Mouse (Mus musculus) lung, postnatal 0 days (tissue): ENCODE results near the gene Nudt2. TPM values are rescaled to one million over a fixed set of nuclear protein-coding genes. Genes with fewer than 3 reads are reported as not detected.
A peak's percentile ranks its signal among the peaks of the same experiment; 100 is the strongest.
"Not testable (repeated sequence)": the region's sequence is repeated elsewhere in the genome, so short reads cannot be mapped to it uniquely, and the experiment has no call there.

ENCODE experiments used
- ATAC-seq: fragments of 200-750 bp; cut with Nextera tagmentation; 2 replicates; pipeline ENCODE4 v1.8.0; 2017; ENCODE audit warnings: moderate library complexity
- DNase-seq: peaks from one replicate; pipeline ENCODE4 v3.0.0-alpha.2; 2016; ENCODE audit warnings: low spot score
- H3K27ac ChIP-seq: fragments of 300-500 bp; sonication (generic); 2 replicates; pipeline ENCODE4 v1.5.1; 2014; ENCODE audit warnings: antibody characterized with exemption, mild to moderate bottlenecking, low read length, mixed read lengths
- H3K27me3 ChIP-seq: fragments of 300-500 bp; sonication (generic); replicated peaks from 2 replicates; pipeline ENCODE4 v1.6.1; 2014; ENCODE audit warnings: low read length, mixed read lengths; ENCODE audit not compliant: insufficient read depth
- H3K36me3 ChIP-seq: fragments of 300-500 bp; sonication (generic); 2 replicates; pipeline ENCODE4 v1.6.1; 2014; ENCODE audit warnings: low read length, mixed read lengths; ENCODE audit not compliant: insufficient read depth
- H3K4me1 ChIP-seq: fragments of 300-500 bp; sonication (generic); 2 replicates; pipeline ENCODE4 v1.6.1; 2014; ENCODE audit warnings: antibody characterized with exemption, low read depth, low read length, mixed read lengths; ENCODE audit not compliant: insufficient read depth
- H3K4me2 ChIP-seq: fragments of 300-500 bp; sonication (generic); replicated peaks from 2 replicates; pipeline ENCODE4 v1.6.1; 2014; ENCODE audit warnings: low read depth, mild to moderate bottlenecking, low read length, moderate library complexity, mixed read lengths
- H3K4me3 ChIP-seq: fragments of 300-500 bp; sonication (generic); 2 replicates; pipeline ENCODE4 v1.5.1; 2014; ENCODE audit warnings: low read depth, low read length
- H3K9ac ChIP-seq: fragments of 300-500 bp; sonication (generic); replicated peaks from 2 replicates; pipeline ENCODE4 v1.6.1; 2014; ENCODE audit warnings: low read depth, mild to moderate bottlenecking
- H3K9me3 ChIP-seq: fragments of 300-500 bp; sonication (generic); 2 replicates; pipeline ENCODE4 v1.6.1; 2016; ENCODE audit warnings: low read length, mixed read lengths
- CTCF ChIP-seq: IDR thresholded peaks from 2 replicates; pipeline ENCODE4 v1.5.1; 2016; ENCODE audit warnings: antibody characterized with exemption, mild to moderate bottlenecking
- EP300 ChIP-seq: IDR thresholded peaks from 2 replicates; pipeline ENCODE4 v1.6.1; 2016; ENCODE audit warnings: antibody characterized with exemption, mild to moderate bottlenecking, control low read depth
- WGBS: fragments of 180-500 bp; shearing (Covaris S2); extraction: QIAGEN DNeasy Blood & Tissue Kit; methylation state at CpG from one replicate; pipeline ENCODE4 v1.1.7; 2014; 5-methylcytosine and 5-hydroxymethylcytosine counted together
- polyA plus RNA-seq: library from polyadenylated mRNA; unstranded; fragments of >200 nt; fragmentation: Nextera tagmentation; extraction: Ambion mirVana; gene quantifications from 2 replicates; pipeline ENCODE4 v1.2.1, GENCODE M21; 2015

Nudt2 gene
- 23.7 and 28.5 TPM in 2 replicates for polyA plus RNA-seq

DNA sequence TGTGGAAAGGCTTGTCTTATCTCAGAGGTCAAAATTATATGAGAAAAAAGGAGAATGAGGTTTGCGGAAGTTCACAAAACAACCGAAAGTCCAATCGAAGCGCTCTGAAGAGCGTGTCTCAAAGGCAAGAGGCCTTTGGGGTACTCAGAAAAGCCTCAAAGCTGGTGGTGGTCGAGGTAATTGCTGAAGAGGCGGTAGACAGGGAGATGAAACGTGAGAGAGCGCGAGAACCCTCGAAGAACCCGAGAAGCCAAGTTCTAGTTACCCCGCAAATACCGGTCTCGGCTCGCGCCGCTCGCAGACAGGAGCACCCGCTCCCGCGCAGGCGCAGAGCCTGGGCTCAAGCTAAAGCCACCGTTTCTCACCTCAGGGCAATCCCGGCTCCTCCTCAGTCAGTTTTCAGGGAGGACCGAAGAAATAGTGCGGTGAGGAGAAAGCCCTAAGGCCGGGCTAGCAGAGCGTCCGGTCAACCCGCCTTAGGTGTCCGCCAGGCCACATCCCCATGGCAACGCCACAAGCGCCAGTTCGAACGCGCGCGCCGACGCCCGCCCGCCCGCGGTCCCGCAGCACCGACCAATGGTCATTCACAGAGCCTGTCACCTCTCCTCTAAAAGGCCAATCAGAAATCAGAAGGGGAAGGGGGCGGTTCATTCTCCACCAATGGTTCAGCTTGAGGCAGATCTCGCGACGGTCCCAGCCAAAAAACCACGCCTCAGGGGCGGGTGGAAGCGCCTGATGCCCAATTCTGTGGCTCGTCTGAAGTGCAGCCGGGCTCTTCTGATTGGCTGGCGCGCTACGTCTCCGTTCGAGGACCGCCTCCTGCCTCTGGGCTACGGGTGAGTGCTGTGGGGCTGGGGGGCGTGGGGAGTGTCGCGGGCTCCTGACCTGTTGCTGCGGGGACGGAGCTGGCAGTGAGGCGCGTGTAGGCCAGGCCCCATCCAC lies at the start of gene Nudt2, which contains the start of gene Kif24:
Gene Nudt2 (plus strand): TSS at position 807 of the 942 bp plus-strand sequence.
Gene Kif24 (minus strand): TSS at position 543 of the 942 bp plus-strand sequence.
- peak; percentile 100 for DNase-seq

GRCm38 (mm10) chr4:41416966-41417365 lies 48.0 kb upstream of the Nudt2 start:
- H3K4me1 ChIP-seq = no peaks in the 10 kb centered on the region
- H3K36me3 ChIP-seq = no peaks in the 10 kb centered on the region
- no peak for DNase-seq
- H3K4me2 ChIP-seq = no peak overlapping the region
- H3K9me3 ChIP-seq = no peaks in the 10 kb centered on the region
- ATAC-seq = no peak
- H3K27ac ChIP-seq = no peak overlapping the region
- TF ChIP-seq CTCF (no peak), EP300 (no peak)
- H3K9ac ChIP-seq = no peak overlapping the region
- H3K27me3 ChIP-seq = no peaks in the 10 kb centered on the region
- H3K4me3 ChIP-seq = no peak overlapping the region

More for the DNA sequence above, at the start of gene Nudt2, which contains the start of gene Kif24:
- peak within 1 kb of the TSS; percentile 56 for H3K9ac ChIP-seq
- peak within 1 kb of the TSS; percentile 73 for H3K4me3 ChIP-seq
- H3K9me3 ChIP-seq = no peaks in the 10 kb centered on the region
- H3K4me1 ChIP-seq = no peaks in the 10 kb centered on the region
- peak; percentile 99 for ATAC-seq
- H3K36me3 ChIP-seq = no peaks in the 10 kb centered on the region
- WGBS = under 1% methylated on average over 70 of the region's 70 CpGs
- TF ChIP-seq CTCF = no peak
- TF ChIP-seq EP300 = peak; percentile 84
- H3K4me2 ChIP-seq = peak within 1 kb of the TSS; percentile 84
- no peaks in the 10 kb centered on the region for H3K27me3 ChIP-seq
- peak within 1 kb of the TSS; percentile 62 for H3K27ac ChIP-seq

GRCm38 (mm10) chr4:41438931-41439330 lies 26.0 kb upstream of the Nudt2 start:
- TF ChIP-seq CTCF (no peak), EP300 (no peak)
- H3K9ac ChIP-seq = no peak overlapping the region
- no peak for DNase-seq
- no peak for ATAC-seq
- no peak overlapping the region for H3K4me2 ChIP-seq
- no peak overlapping the region for H3K27ac ChIP-seq
- no peaks in the 10 kb centered on the region for H3K9me3 ChIP-seq
- 81% methylated on average over 5 of the region's 5 CpGs for WGBS
- H3K36me3 ChIP-seq = no peaks in the 10 kb centered on the region
- H3K4me1 ChIP-seq = no peaks in the 10 kb centered on the region
- H3K27me3 ChIP-seq = no peaks in the 10 kb centered on the region
- no peak overlapping the region for H3K4me3 ChIP-seq

GRCm38 (mm10) chr4:41442790-41443302 lies 22.1 kb upstream of the Nudt2 start:
- no peak for DNase-seq
- no peak overlapping the region for H3K4me2 ChIP-seq
- H3K9ac ChIP-seq = no peak overlapping the region
- TF ChIP-seq CTCF = no peak
- TF ChIP-seq EP300 = no peak
- no peaks in the 10 kb centered on the region for H3K4me1 ChIP-seq
- 59% methylated on average over 4 of the region's 4 CpGs for whole genome bisulfite sequencing
- H3K36me3 ChIP-seq = no peaks in the 10 kb centered on the region
- no peak overlapping the region for H3K27ac ChIP-seq
- no peak overlapping the region for H3K4me3 ChIP-seq
- no peaks in the 10 kb centered on the region for H3K9me3 ChIP-seq
- no peak for ATAC-seq
- no peaks in the 10 kb centered on the region for H3K27me3 ChIP-seq

- Histone ChIP-seq H3K27me3 (no peaks in the 10 kb centered on the region), H3K9ac (no peak overlapping the region), H3K27ac (no peak overlapping the region), H3K4me1 (no peaks in the 10 kb centered on the region), H3K4me3 (no peak overlapping the region), H3K4me2 (no peak overlapping the region), H3K36me3 (no peaks in the 10 kb centered on the region), H3K9me3 (no peaks in the 10 kb centered on the region)
- ATAC-seq = no peak
- TF ChIP-seq EP300 (no peak), CTCF (no peak)
- 97% methylated on average over 3 of the region's 3 CpGs for whole genome bisulfite sequencing
- no peak for DNase-seq
Observed at GRCm38 (mm10) chr4:41447595-41447994, 17.4 kb upstream of the Nudt2 start.

DNA sequence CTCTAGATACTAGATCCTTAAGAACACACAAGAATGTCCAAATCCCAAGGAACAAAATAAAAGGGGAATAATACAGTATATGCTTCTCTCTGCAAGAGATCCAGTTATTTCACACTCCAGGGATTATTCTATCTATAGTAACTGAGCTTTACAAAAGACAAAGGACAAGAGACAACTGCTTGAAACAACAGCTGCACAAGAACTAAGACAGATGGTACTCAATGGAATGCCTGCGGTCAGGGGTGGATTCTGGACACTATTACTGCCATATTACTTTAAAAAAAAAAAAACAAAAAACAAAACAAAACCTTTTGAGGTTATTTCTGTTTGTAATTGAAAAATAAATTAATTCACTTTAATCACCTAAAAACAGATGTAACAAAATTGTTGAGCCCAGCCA lies 4.3 kb upstream of the Nudt2 start:
- 97% methylated on average over 1 of the region's 1 CpGs for WGBS
- ATAC-seq = no peak
- Histone ChIP-seq H3K9ac (no peak overlapping the region), H3K36me3 (no peaks in the 10 kb centered on the region), H3K4me3 (no peak overlapping the region), H3K27me3 (no peaks in the 10 kb centered on the region), H3K4me2 (no peak overlapping the region), H3K9me3 (no peaks in the 10 kb centered on the region), H3K27ac (no peak overlapping the region), H3K4me1 (no peaks in the 10 kb centered on the region)
- DNase-seq = no peak
- TF ChIP-seq CTCF (no peak), EP300 (no peak)

- not testable (repeated sequence) for H3K36me3 ChIP-seq, ATAC-seq, H3K27ac ChIP-seq, H3K9me3 ChIP-seq, H3K4me3 ChIP-seq, H3K4me1 ChIP-seq, H3K4me2 ChIP-seq, H3K27me3 ChIP-seq, H3K9ac ChIP-seq, DNase-seq
- WGBS = 57% methylated on average over 3 of the region's 3 CpGs
Observed at GRCm38 (mm10) chr4:41463051-41463738, 1.8 kb upstream of the Nudt2 start.
